Mouse (Mus musculus) liver, postnatal 0 days (tissue): ENCODE results near the gene Cdh24. TPM values are rescaled to one million over a fixed set of nuclear protein-coding genes. Genes with fewer than 3 reads are reported as not detected.

Experiments used
- ATAC-seq: fragments of 200-750 bp; cut with Nextera tagmentation; 2 replicates; pipeline ENCODE4 v1.8.0; 2017; ENCODE audit warnings: mild to moderate bottlenecking, moderate library complexity
- DNase-seq: peaks from one replicate; pipeline ENCODE4 v3.0.0-alpha.2; 2016
- H3K27ac ChIP-seq: fragments of 300-500 bp; sonication (generic); 2 replicates; pipeline ENCODE4 v1.5.1; 2014; ENCODE audit warnings: antibody characterized with exemption, moderate library complexity, mild to moderate bottlenecking, low read depth
- H3K27me3 ChIP-seq: fragments of 300-500 bp; sonication (generic); 2 replicates; pipeline ENCODE4 v1.6.1; 2014; ENCODE audit warnings: low read length, control low read depth, mixed read lengths; ENCODE audit not compliant: insufficient read depth
- H3K36me3 ChIP-seq: fragments of 300-500 bp; sonication (generic); replicated peaks from 2 replicates; pipeline ENCODE4 v1.6.1; 2014; ENCODE audit warnings: mild to moderate bottlenecking, control low read depth, low read length, moderate library complexity, mixed read lengths; ENCODE audit not compliant: insufficient read depth
- H3K4me1 ChIP-seq: fragments of 300-500 bp; sonication (generic); 2 replicates; pipeline ENCODE4 v1.6.1; 2014; ENCODE audit warnings: antibody characterized with exemption, mild to moderate bottlenecking, control low read depth; ENCODE audit not compliant: insufficient read depth
- H3K4me2 ChIP-seq: fragments of 300-500 bp; sonication (generic); 2 replicates; pipeline ENCODE4 v1.6.1; 2014; ENCODE audit warnings: low read depth, mild to moderate bottlenecking, low read length, moderate library complexity, mixed read lengths
- H3K4me3 ChIP-seq: fragments of 300-500 bp; sonication (generic); 2 replicates; pipeline ENCODE4 v1.5.1; 2014; ENCODE audit warnings: low read depth, low read length
- H3K9ac ChIP-seq: fragments of 300-500 bp; sonication (generic); replicated peaks from 2 replicates; pipeline ENCODE4 v1.6.1; 2014; ENCODE audit warnings: mild to moderate bottlenecking, moderate library complexity
- H3K9me3 ChIP-seq: fragments of 300-500 bp; sonication (generic); 2 replicates; pipeline ENCODE4 v1.6.1; 2016; ENCODE audit warnings: mild to moderate bottlenecking, control low read depth, low read length, mixed read lengths
- CTCF ChIP-seq: sonication (generic); IDR thresholded peaks from 2 replicates; pipeline ENCODE4 v1.5.1; 2016; ENCODE audit warnings: antibody characterized with exemption, low read depth
- EP300 ChIP-seq: IDR thresholded peaks from 2 replicates; pipeline ENCODE4 v1.6.1; 2016; ENCODE audit warnings: antibody characterized with exemption, low read depth, mild to moderate bottlenecking
- WGBS: fragments of 180-500 bp; shearing (Covaris S2); extraction: QIAGEN DNeasy Blood & Tissue Kit; methylation state at CpG from one replicate; pipeline ENCODE4 v1.1.7; 2014; ENCODE audit not compliant: insufficient replicate concordance; 5-methylcytosine and 5-hydroxymethylcytosine counted together
- polyA plus RNA-seq: library from polyadenylated mRNA; unstranded; fragments of >200 nt; fragmentation: Nextera tagmentation; extraction: Ambion mirVana; gene quantifications from 2 replicates; pipeline ENCODE4 v1.2.1, GENCODE M21; 2015

The Cdh24 gene
- polyA plus RNA-seq, result 0.09 and 0.11 TPM in 2 replicates

DNA sequence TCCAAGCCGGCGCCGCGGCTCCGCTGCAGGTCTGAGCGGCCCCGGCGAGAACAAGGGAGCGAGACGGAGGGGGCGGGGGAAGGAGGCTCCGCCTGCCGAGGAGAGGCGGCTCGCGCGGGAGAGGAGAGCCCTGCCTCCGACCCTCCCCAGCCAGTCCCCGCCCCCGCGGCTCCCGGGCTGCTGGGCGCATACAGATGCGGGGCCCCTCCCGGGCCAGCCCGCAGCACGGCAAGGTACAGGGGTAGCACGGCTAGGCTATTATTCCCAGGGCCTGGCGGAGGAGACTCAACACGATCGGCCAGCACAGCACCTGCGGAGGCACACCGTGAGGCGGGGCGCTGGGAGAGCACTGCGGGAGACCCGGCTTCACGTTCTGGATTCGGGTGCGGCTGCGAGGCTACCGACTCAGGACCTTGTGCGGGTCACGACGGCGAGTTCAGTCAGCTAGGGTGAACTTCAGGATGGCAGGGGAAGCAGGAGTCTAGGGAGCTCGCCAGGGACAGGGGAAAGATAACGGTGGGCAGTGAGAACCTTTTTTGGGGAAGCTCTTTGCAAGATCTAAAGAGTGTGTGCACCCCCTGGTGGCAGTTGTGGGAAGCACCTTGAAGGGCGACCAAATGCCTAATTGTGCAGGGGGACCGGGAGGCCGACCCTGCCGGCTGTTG lies at the start of gene Cdh24:
Gene Cdh24 (minus strand): TSS at position 60 of the 665 bp plus-strand sequence.
- under 1% methylated on average over 37 of the region's 52 CpGs for WGBS

DNA sequence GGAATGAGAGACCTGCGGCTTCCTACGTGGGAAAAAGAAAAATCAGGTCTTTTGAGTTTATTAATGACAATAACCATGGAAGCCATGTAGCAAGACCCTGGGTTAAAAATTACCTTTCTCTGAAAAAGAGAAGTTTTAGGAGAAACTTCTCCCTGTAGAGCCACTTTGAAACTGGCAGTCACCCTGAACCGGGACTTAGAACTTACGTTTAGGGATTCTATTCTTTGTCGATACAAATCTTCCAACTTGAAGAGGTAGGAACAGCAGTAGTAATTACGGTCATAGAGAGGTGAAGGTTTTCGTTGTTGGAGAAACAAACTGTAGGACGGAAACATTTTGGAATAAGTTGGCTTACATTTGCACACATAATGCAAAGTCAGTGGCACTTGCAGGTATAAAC lies 46.1 kb upstream of the Cdh24 start:
- no peak for DNase-seq

More for the DNA sequence above, at the start of gene Cdh24:
- Histone ChIP-seq H3K4me2 (peak within 1 kb of the TSS; percentile 100), H3K27ac (peak within 1 kb of the TSS; percentile 39; the same call in 1 of the 2 replicates), H3K36me3 (peaks cover 44% of the 10 kb centered on the region), H3K9ac (peak within 1 kb of the TSS; percentile 77), H3K27me3 (0 out of 2 replicates have a peak, but pooled peaks cover 5% of the 10 kb centered on the region), H3K4me1 (peaks cover 3% of the 10 kb centered on the region), H3K9me3 (no peaks in the 10 kb centered on the region), H3K4me3 (peak within 1 kb of the TSS; percentile 81)
- DNase-seq, result peak; percentile 89
- ATAC-seq, result peak; percentile 87
- TF ChIP-seq EP300 (no peak), CTCF (peak; percentile 92)

GRCm38 (mm10) chr14:54686522-54687143 lies 45.5 kb upstream of the Cdh24 start, which contains the start of gene Acin1:
Acin1 (minus strand) TSS chr14:54686931.
- Histone ChIP-seq H3K9me3 (no peaks in the 10 kb centered on the region), H3K4me1 (peaks cover 14% of the 10 kb centered on the region), H3K36me3 (peaks cover 30% of the 10 kb centered on the region), H3K4me3 (peak within 1 kb of the TSS; percentile 87), H3K9ac (peak within 1 kb of the TSS; percentile 98), H3K4me2 (peak within 1 kb of the TSS; percentile 82), H3K27me3 (no peaks in the 10 kb centered on the region), H3K27ac (peak within 1 kb of the TSS; percentile 99)
- ATAC-seq, result peak; percentile 90
- WGBS, result under 1% methylated on average over 44 of the region's 44 CpGs
- peak; percentile 99 for DNase-seq
- no peak for TF ChIP-seq CTCF
- TF ChIP-seq EP300, result no peak

More for the DNA sequence above, 46.1 kb upstream of the Cdh24 start:
- Histone ChIP-seq H3K4me1 (peaks cover 14% of the 10 kb centered on the region), H3K27ac (peak overlapping the region; percentile 99), H3K4me2 (peak overlapping the region; percentile 82), H3K27me3 (no peaks in the 10 kb centered on the region), H3K9me3 (no peaks in the 10 kb centered on the region), H3K4me3 (peak overlapping the region; percentile 87), H3K36me3 (peaks cover 30% of the 10 kb centered on the region), H3K9ac (peak overlapping the region; percentile 98)
- 4% methylated on average over 8 of the region's 8 CpGs for WGBS
- TF ChIP-seq EP300 (no peak), CTCF (no peak)
- no peak for ATAC-seq

- Histone ChIP-seq H3K27me3 (no peaks in the 10 kb centered on the region), H3K4me2 (peak within 1 kb of the TSS; percentile 82), H3K4me3 (peak within 1 kb of the TSS; percentile 87), H3K9ac (peak within 1 kb of the TSS; percentile 98), H3K27ac (peak within 1 kb of the TSS; percentile 99), H3K4me1 (peaks cover 14% of the 10 kb centered on the region), H3K9me3 (no peaks in the 10 kb centered on the region), H3K36me3 (peaks cover 30% of the 10 kb centered on the region)
- WGBS, result under 1% methylated on average over 41 of the region's 41 CpGs
- ATAC-seq (peak; percentile 80), DNase-seq (peak; percentile 90)
- TF ChIP-seq CTCF (peak; percentile 56), EP300 (no peak)
Observed at GRCm38 (mm10) chr14:54686063-54686521, 44.9 kb upstream of the Cdh24 start, which contains the start of gene 1700123O20Rik. 1700123O20Rik (plus strand) TSS chr14:54686216.

GRCm38 (mm10) chr14:54685471-54685870 lies 44.3 kb upstream of the Cdh24 start:
- DNase-seq, result no peak
- TF ChIP-seq CTCF (no peak), EP300 (no peak)
- peaks cover 14% of the 10 kb centered on the region for H3K4me1 ChIP-seq

DNA sequence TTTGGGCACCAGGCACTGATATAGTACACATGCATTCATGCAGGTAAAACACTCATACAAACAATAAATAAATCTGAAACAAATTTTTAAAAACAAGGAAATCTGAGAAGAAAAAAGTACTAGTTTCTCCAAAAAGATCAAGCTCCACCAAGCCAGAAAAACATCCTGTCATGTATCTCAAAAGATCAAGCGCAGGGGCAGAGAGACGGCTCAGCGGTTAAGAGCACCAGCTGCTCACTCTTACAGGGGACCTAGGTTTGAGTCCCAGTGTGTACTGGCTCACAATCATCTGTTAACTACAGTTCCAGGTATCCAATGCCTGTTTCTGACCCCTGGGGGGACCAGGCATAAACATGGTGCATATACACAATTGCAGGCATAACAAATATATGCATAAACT lies 41.2 kb upstream of the Cdh24 start:
- Histone ChIP-seq H3K27me3 (no peaks in the 10 kb centered on the region), H3K9me3 (no peaks in the 10 kb centered on the region), H3K4me2 (no peak overlapping the region), H3K4me1 (peaks cover 5% of the 10 kb centered on the region; the same call in 1 of the 2 replicates), H3K4me3 (no peak overlapping the region), H3K27ac (no peak overlapping the region), H3K36me3 (peaks cover 28% of the 10 kb centered on the region), H3K9ac (no peak overlapping the region)
- no peak for ATAC-seq
- TF ChIP-seq CTCF (no peak), EP300 (no peak)
- DNase-seq, result no peak
- WGBS, result 79% methylated on average over 3 of the region's 3 CpGs

More at GRCm38 (mm10) chr14:54685471-54685870, 44.3 kb upstream of the Cdh24 start:
- peaks cover 24% of the 10 kb centered on the region for H3K36me3 ChIP-seq
- WGBS, result 2% methylated on average over 8 of the region's 8 CpGs
- H3K9me3 ChIP-seq, result no peaks in the 10 kb centered on the region
- ATAC-seq, result no peak
- H3K9ac ChIP-seq, result peak overlapping the region; percentile 98
- peak overlapping the region; percentile 99 for H3K27ac ChIP-seq
- H3K4me3 ChIP-seq, result peak overlapping the region; percentile 87
- no peaks in the 10 kb centered on the region for H3K27me3 ChIP-seq
- peak overlapping the region; percentile 82 for H3K4me2 ChIP-seq
